Mouse (Mus musculus): Measurements from ENCODE around the gene Mrpl48. TPM values are rescaled to one million over a fixed set of nuclear protein-coding genes. Genes with fewer than 3 reads are reported as not detected.

Mrpl48 gene
- polyA plus RNA-seq, 1 experiment from 2014 or later = 78.8 TPM

- Histone ChIP-seq H3K36me3 (0 out of 2 replicates have a peak, but pooled peaks cover 3% of the 10 kb centered on the region), H3K27me3 (ENCODE audit: insufficient read depth, poor library complexity, severe bottlenecking) (no peaks in the 10 kb centered on the region), H3K4me1 (no peaks in the 10 kb centered on the region), H3K4me3 (no peak overlapping the region), H3K27ac (no peak overlapping the region), H3K9me3 (no peaks in the 10 kb centered on the region)
- WGBS = 81% methylated on average over 4 of the region's 4 CpGs
- no peak for DNase-seq (ENCODE audit: low spot score)
These were observed 8.2 kb upstream of the Mrpl48 start for GRCm38 (mm10) chr7:100616121-100616857.

GRCm38 (mm10) chr7:100608910-100609309 is 809 bp upstream of the Mrpl48 start:
- Histone ChIP-seq H3K36me3 (no peaks in the 10 kb centered on the region), H3K4me3 (peak overlapping the region; percentile 99), H3K4me1 (peaks cover 9% of the 10 kb centered on the region; the same call in 1 of the 2 replicates), H3K27ac (peak overlapping the region; percentile 99), H3K27me3 (ENCODE audit: insufficient read depth, poor library complexity, severe bottlenecking) (no peaks in the 10 kb centered on the region), H3K9me3 (no peaks in the 10 kb centered on the region)
- no peak for DNase-seq (ENCODE audit: low spot score)
- 24% methylated on average over 4 of the region's 4 CpGs for WGBS

GRCm38 (mm10) chr7:100607214-100608129 is 629 bp downstream of the Mrpl48 start, which contains the start of gene Rab6a:
Gene Rab6a (plus strand): TSS chr7:100607410.
- Histone ChIP-seq H3K4me1 (peaks cover 9% of the 10 kb centered on the region; the same call in 1 of the 2 replicates), H3K27me3 (ENCODE audit: insufficient read depth, poor library complexity, severe bottlenecking) (no peaks in the 10 kb centered on the region), H3K9me3 (no peaks in the 10 kb centered on the region), H3K36me3 (no peaks in the 10 kb centered on the region), H3K4me3 (peak within 1 kb of the TSS; percentile 99), H3K27ac (peak within 1 kb of the TSS; percentile 99)
- under 1% methylated on average over 105 of the region's 105 CpGs for WGBS
- DNase-seq (ENCODE audit: low spot score) = peak; percentile 100

- Histone ChIP-seq H3K27ac (no peak overlapping the region), H3K4me3 (no peak overlapping the region), H3K9me3 (no peaks in the 10 kb centered on the region), H3K27me3 (ENCODE audit: insufficient read depth, poor library complexity, severe bottlenecking) (no peaks in the 10 kb centered on the region), H3K36me3 (no peaks in the 10 kb centered on the region), H3K4me1 (no peaks in the 10 kb centered on the region)
- WGBS = 70% methylated on average over 5 of the region's 5 CpGs
- DNase-seq (ENCODE audit: low spot score) = no peak
These were observed 7.9 kb downstream of the Mrpl48 start for GRCm38 (mm10) chr7:100600211-100600610.

- H3K27ac ChIP-seq = no peak overlapping the region
- no peak for DNase-seq (ENCODE audit: low spot score)
- H3K4me3 ChIP-seq = no peak overlapping the region
- H3K9me3 ChIP-seq = no peaks in the 10 kb centered on the region
- H3K4me1 ChIP-seq = no peaks in the 10 kb centered on the region
- H3K27me3 ChIP-seq (ENCODE audit: insufficient read depth, poor library complexity, severe bottlenecking) = no peaks in the 10 kb centered on the region
- H3K36me3 ChIP-seq = no peaks in the 10 kb centered on the region
These were observed 14.8 kb downstream of the Mrpl48 start for GRCm38 (mm10) chr7:100593349-100593748.

- DNase-seq (ENCODE audit: low spot score) = no peak
- H3K4me3 ChIP-seq = peak overlapping the region; percentile 70
- no peaks in the 10 kb centered on the region for H3K36me3 ChIP-seq
- no peaks in the 10 kb centered on the region for H3K27me3 ChIP-seq (ENCODE audit: insufficient read depth, poor library complexity, severe bottlenecking)
- peak overlapping the region; percentile 94 for H3K27ac ChIP-seq
- no peaks in the 10 kb centered on the region for H3K9me3 ChIP-seq
- 6% methylated on average over 2 of the region's 2 CpGs for WGBS
- H3K4me1 ChIP-seq = no peaks in the 10 kb centered on the region
These were observed 16.6 kb downstream of the Mrpl48 start for GRCm38 (mm10) chr7:100591522-100591852.

GRCm38 (mm10) chr7:100590845-100591521 is 17.1 kb downstream of the Mrpl48 start:
- H3K4me1 ChIP-seq = no peaks in the 10 kb centered on the region

GRCm38 (mm10) chr7:100590504-100590844 is 17.6 kb downstream of the Mrpl48 start:
- DNase-seq (ENCODE audit: low spot score) = no peak
- no peaks in the 10 kb centered on the region for H3K9me3 ChIP-seq
- H3K36me3 ChIP-seq = no peaks in the 10 kb centered on the region
- peak overlapping the region; percentile 94 for H3K27ac ChIP-seq
- peak overlapping the region; percentile 70 for H3K4me3 ChIP-seq
- H3K27me3 ChIP-seq (ENCODE audit: insufficient read depth, poor library complexity, severe bottlenecking) = no peaks in the 10 kb centered on the region
- H3K4me1 ChIP-seq = no peaks in the 10 kb centered on the region
- 48% methylated on average over 7 of the region's 7 CpGs for WGBS

More at GRCm38 (mm10) chr7:100590845-100591521, 17.1 kb downstream of the Mrpl48 start:
- WGBS = under 1% methylated on average over 20 of the region's 20 CpGs
- Histone ChIP-seq H3K4me3 (peak overlapping the region; percentile 70), H3K36me3 (no peaks in the 10 kb centered on the region), H3K27me3 (ENCODE audit: insufficient read depth, poor library complexity, severe bottlenecking) (no peaks in the 10 kb centered on the region), H3K9me3 (no peaks in the 10 kb centered on the region), H3K27ac (peak overlapping the region; percentile 94)
- DNase-seq (ENCODE audit: low spot score) = peak; percentile 94

GRCm38 (mm10) chr7:100589816-100590215 is 18.3 kb downstream of the Mrpl48 start:
- H3K27ac ChIP-seq = no peak overlapping the region
- 85% methylated on average over 1 of the region's 1 CpGs for WGBS

GRCm38 (mm10) chr7:100582727-100583236 is 25.3 kb downstream of the Mrpl48 start:
- H3K27ac ChIP-seq = peak overlapping the region; percentile 97
- peaks cover 12% of the 10 kb centered on the region; the same call in 1 of the 2 replicates for H3K4me1 ChIP-seq
- no peaks in the 10 kb centered on the region for H3K9me3 ChIP-seq
- H3K27me3 ChIP-seq (ENCODE audit: insufficient read depth, poor library complexity, severe bottlenecking) = no peaks in the 10 kb centered on the region
- under 1% methylated on average over 31 of the region's 31 CpGs for WGBS
- peaks cover 2% of the 10 kb centered on the region; the same call in 1 of the 2 replicates for H3K36me3 ChIP-seq
- H3K4me3 ChIP-seq = peak overlapping the region; percentile 65
- peak; percentile 95 for DNase-seq (ENCODE audit: low spot score)

More at GRCm38 (mm10) chr7:100589816-100590215, 18.3 kb downstream of the Mrpl48 start:
- Histone ChIP-seq H3K9me3 (no peaks in the 10 kb centered on the region), H3K27me3 (ENCODE audit: insufficient read depth, poor library complexity, severe bottlenecking) (no peaks in the 10 kb centered on the region), H3K36me3 (no peaks in the 10 kb centered on the region), H3K4me1 (no peaks in the 10 kb centered on the region), H3K4me3 (no peak overlapping the region)
- DNase-seq (ENCODE audit: low spot score) = no peak

- peaks cover 12% of the 10 kb centered on the region; the same call in 1 of the 2 replicates for H3K4me1 ChIP-seq
- H3K27ac ChIP-seq = peak overlapping the region; percentile 97
- H3K4me3 ChIP-seq = peak overlapping the region; percentile 65
- H3K9me3 ChIP-seq = no peaks in the 10 kb centered on the region
- 40% methylated on average over 7 of the region's 7 CpGs for WGBS
- DNase-seq (ENCODE audit: low spot score) = no peak
- H3K36me3 ChIP-seq = peaks cover 6% of the 10 kb centered on the region; the same call in 1 of the 2 replicates
- no peaks in the 10 kb centered on the region for H3K27me3 ChIP-seq (ENCODE audit: insufficient read depth, poor library complexity, severe bottlenecking)
These were observed 25.9 kb downstream of the Mrpl48 start for GRCm38 (mm10) chr7:100582235-100582634.

GRCm38 (mm10) chr7:100578794-100579193 is 29.3 kb downstream of the Mrpl48 start:
- H3K9me3 ChIP-seq = no peaks in the 10 kb centered on the region
- peaks cover 12% of the 10 kb centered on the region; the same call in 1 of the 2 replicates for H3K36me3 ChIP-seq
- WGBS = 77% methylated on average over 2 of the region's 2 CpGs
- no peak for DNase-seq (ENCODE audit: low spot score)
- H3K4me3 ChIP-seq = no peak overlapping the region
- no peak overlapping the region for H3K27ac ChIP-seq
- no peaks in the 10 kb centered on the region for H3K27me3 ChIP-seq (ENCODE audit: insufficient read depth, poor library complexity, severe bottlenecking)
- peaks cover 12% of the 10 kb centered on the region; the same call in 1 of the 2 replicates for H3K4me1 ChIP-seq

Data from heart, embryonic 10.5 days (tissue).